Mouse (Mus musculus) forebrain, embryonic 11.5 days (tissue): ENCODE measurements around the gene Qser1. TPM values are rescaled to one million over a fixed set of nuclear protein-coding genes. Genes with fewer than 3 reads are reported as not detected.
A peak's percentile ranks its signal among the peaks of the same experiment; 100 is the strongest.

Experiments used
- ATAC-seq: fragments of 200-750 bp; cut with Nextera tagmentation; replicated peaks from 2 replicates; pipeline ENCODE4 v1.8.0; 2017; ENCODE audit warnings: moderate TSS enrichment; ENCODE audit not compliant: low FRiP score
- DNase-seq: peaks from one replicate; pipeline ENCODE4 v3.0.0-alpha.2; 2017; ENCODE audit warnings: low spot score
- H3K27ac ChIP-seq: fragments of 300-500 bp; sonication (generic); 2 replicates; pipeline ENCODE4 v1.5.1; 2014; ENCODE audit warnings: low read depth, low read length
- H3K27me3 ChIP-seq: fragments of 300-500 bp; sonication (generic); 2 replicates; pipeline ENCODE4 v1.6.1; 2014; ENCODE audit warnings: mild to moderate bottlenecking, low read length, mixed read lengths; ENCODE audit not compliant: control insufficient read depth, insufficient read depth
- H3K36me3 ChIP-seq: fragments of 300-500 bp; sonication (generic); 2 replicates; pipeline ENCODE4 v1.6.1; 2014; ENCODE audit warnings: mild to moderate bottlenecking, low read length, moderate library complexity, mixed read lengths; ENCODE audit not compliant: control insufficient read depth, insufficient read depth
- H3K4me1 ChIP-seq: fragments of 300-500 bp; sonication (generic); replicated peaks from 2 replicates; pipeline ENCODE4 v1.6.1; 2014; ENCODE audit warnings: low read length, mixed read lengths; ENCODE audit not compliant: control insufficient read depth, insufficient read depth
- H3K4me2 ChIP-seq: fragments of 300-500 bp; sonication (generic); 2 replicates; pipeline ENCODE4 v1.6.1; 2014; ENCODE audit warnings: low read depth, mild to moderate bottlenecking, low read length, moderate library complexity, mixed read lengths; ENCODE audit not compliant: severe bottlenecking
- H3K4me3 ChIP-seq: fragments of 300-500 bp; sonication (generic); 2 replicates; pipeline ENCODE4 v1.5.1; 2014; ENCODE audit warnings: low read depth, low read length
- H3K9ac ChIP-seq: fragments of 300-500 bp; sonication (generic); 2 replicates; pipeline ENCODE4 v1.6.1; 2014; ENCODE audit warnings: low read length
- H3K9me3 ChIP-seq: fragments of 300-500 bp; sonication (generic); 2 replicates; pipeline ENCODE4 v1.6.1; 2016; ENCODE audit warnings: low read length, mixed read lengths; ENCODE audit not compliant: control insufficient read depth
- WGBS: fragments of 180-500 bp; shearing (Covaris S2); extraction: QIAGEN DNeasy Blood & Tissue Kit; methylation state at CpG from one replicate; pipeline ENCODE4 v1.1.7; 2014; 5-methylcytosine and 5-hydroxymethylcytosine counted together
- polyA plus RNA-seq: library from polyadenylated mRNA; unstranded; fragments of >200 nt; fragmentation: Nextera tagmentation; extraction: Ambion mirVana; gene quantifications from 2 replicates; pipeline ENCODE4 v1.2.1, GENCODE M21; 2014

Qser1 gene
- polyA plus RNA-seq, 1 experiment from 2014 or later = 18.9 TPM

DNA sequence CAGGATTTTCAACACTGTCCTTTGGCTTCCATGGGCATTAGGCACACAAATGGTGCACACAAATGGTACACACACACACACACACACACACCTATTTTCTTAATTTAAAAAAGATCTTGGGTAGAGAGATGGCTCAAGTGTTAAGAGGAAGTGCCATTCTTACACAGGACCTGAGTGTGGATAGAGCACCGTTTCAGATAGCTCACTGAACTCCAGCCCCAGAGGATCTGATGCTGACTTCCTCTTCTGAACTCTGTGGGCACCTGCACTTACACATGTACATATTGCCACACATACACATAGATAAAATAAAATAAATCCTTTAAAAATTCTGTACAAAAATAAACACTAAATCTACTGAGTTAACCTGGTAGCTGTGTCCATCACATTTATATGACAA is 11.1 kb downstream of the Qser1 start:
- Histone ChIP-seq H3K9me3 (no peaks in the 10 kb centered on the region), H3K27ac (no peak overlapping the region), H3K4me3 (no peak overlapping the region), H3K4me1 (no peaks in the 10 kb centered on the region), H3K4me2 (no peak overlapping the region), H3K9ac (no peak overlapping the region), H3K27me3 (no peaks in the 10 kb centered on the region), H3K36me3 (peaks cover 2% of the 10 kb centered on the region; the same call in 1 of the 2 replicates)
- 95% methylated on average over 1 of the region's 1 CpGs for WGBS
- DNase-seq (no peak), ATAC-seq (no peak)

- no peaks in the 10 kb centered on the region for H3K9me3 ChIP-seq
- H3K4me3 ChIP-seq = no peak overlapping the region
- no peak overlapping the region for H3K4me2 ChIP-seq
- ATAC-seq (no peak), DNase-seq (no peak)
- no peaks in the 10 kb centered on the region for H3K4me1 ChIP-seq
- WGBS = 93% methylated on average over 1 of the region's 1 CpGs
- H3K27ac ChIP-seq = no peak overlapping the region
- no peak overlapping the region for H3K9ac ChIP-seq
- peaks cover 14% of the 10 kb centered on the region for H3K36me3 ChIP-seq
- H3K27me3 ChIP-seq = no peaks in the 10 kb centered on the region
Measured at GRCm38 (mm10) chr2:104774763-104775162, 41.8 kb downstream of the Qser1 start.

DNA sequence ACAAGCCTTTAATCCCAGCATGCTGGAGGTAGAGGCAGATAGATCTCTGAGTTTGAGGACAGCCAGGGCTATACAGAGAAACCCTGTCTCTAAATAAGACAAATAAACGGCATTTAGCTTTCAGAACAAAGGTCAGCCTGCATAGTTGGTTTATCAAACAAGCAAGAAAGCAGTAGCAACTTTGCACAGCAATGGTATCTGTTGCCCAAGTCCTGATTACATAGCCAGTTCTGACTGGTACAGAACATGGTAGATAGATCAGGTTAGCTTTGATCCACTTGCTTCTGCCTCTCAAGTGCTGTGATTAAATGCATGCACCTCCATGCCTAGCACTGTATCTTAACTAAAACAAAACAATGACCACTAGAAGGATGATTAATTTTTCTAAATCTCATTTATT is 47.9 kb downstream of the Qser1 start:
- Histone ChIP-seq H3K4me1 (no peaks in the 10 kb centered on the region), H3K9ac (no peak overlapping the region), H3K4me2 (no peak overlapping the region), H3K9me3 (no peaks in the 10 kb centered on the region), H3K27ac (no peak overlapping the region), H3K4me3 (no peak overlapping the region), H3K27me3 (no peaks in the 10 kb centered on the region), H3K36me3 (peaks cover 10% of the 10 kb centered on the region; the same call in 1 of the 2 replicates)
- DNase-seq (no peak), ATAC-seq (no peak)
- WGBS = 100% methylated on average over 1 of the region's 1 CpGs

GRCm38 (mm10) chr2:104764018-104764417 is 52.5 kb downstream of the Qser1 start:
- no peaks in the 10 kb centered on the region for H3K4me1 ChIP-seq

DNA sequence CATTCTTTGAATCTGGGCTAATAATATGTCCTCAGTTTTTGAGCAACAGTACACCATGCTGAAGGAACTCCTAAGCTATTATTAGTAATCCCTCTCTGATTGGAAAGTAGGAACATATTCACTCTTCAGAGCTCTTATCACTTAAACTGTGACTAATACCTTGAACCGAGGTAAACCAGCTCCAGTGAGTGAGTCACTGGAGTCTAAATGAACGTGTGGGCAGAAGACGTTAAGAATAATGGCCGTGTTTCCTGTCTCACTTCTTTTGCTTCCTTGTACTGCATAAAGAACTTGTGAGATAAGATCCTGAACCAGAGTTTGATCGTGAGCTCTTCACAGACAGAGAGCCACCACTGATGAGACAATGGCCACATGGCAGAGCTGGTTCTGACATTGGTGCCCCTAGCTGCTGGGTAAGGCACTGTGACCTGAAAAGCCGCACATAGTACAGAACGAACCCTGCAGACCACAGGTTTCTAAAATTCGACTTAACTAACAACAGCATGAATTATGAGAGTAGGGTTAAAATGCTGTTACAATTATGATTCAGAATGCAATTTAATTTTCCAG is 53.3 kb downstream of the Qser1 start:
- DNase-seq (no peak), ATAC-seq (no peak)
- H3K4me1 ChIP-seq = no peaks in the 10 kb centered on the region
- no peak overlapping the region for H3K9ac ChIP-seq
- no peaks in the 10 kb centered on the region for H3K9me3 ChIP-seq
- 93% methylated on average over 8 of the region's 8 CpGs for WGBS
- H3K27ac ChIP-seq = no peak overlapping the region
- no peak overlapping the region for H3K4me3 ChIP-seq
- H3K4me2 ChIP-seq = no peak overlapping the region
- peaks cover 3% of the 10 kb centered on the region; the same call in 1 of the 2 replicates for H3K36me3 ChIP-seq
- H3K27me3 ChIP-seq = no peaks in the 10 kb centered on the region

More at GRCm38 (mm10) chr2:104764018-104764417, 52.5 kb downstream of the Qser1 start:
- no peak for ATAC-seq
- Histone ChIP-seq H3K9me3 (no peaks in the 10 kb centered on the region), H3K4me3 (no peak overlapping the region), H3K27ac (no peak overlapping the region), H3K4me2 (no peak overlapping the region), H3K27me3 (no peaks in the 10 kb centered on the region), H3K36me3 (peaks cover 3% of the 10 kb centered on the region; the same call in 1 of the 2 replicates), H3K9ac (no peak overlapping the region)
- no peak for DNase-seq
- 95% methylated on average over 4 of the region's 4 CpGs for WGBS

DNA sequence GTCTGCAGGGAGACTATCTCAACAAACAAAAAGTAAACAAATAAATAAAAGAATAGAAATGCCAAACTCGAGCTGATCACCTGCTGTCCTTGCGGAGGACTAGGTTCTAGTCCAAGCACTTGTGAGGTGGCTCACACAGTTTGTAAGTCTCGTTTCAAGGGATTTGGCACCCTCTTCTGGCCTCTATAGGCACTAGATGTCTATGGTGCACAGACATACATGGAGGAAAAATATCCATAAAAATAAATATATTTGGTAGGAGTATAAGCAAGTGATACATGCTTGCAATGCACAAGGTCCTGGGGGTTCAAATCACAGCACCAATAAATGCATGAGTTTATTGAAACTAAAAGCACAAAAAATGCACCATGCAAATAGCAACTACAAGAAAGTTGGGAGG is 65.9 kb downstream of the Qser1 start:
- Histone ChIP-seq H3K27me3 (no peaks in the 10 kb centered on the region), H3K4me2 (no peak overlapping the region), H3K36me3 (peaks cover 3% of the 10 kb centered on the region; the same call in 1 of the 2 replicates), H3K27ac (no peak overlapping the region), H3K4me3 (no peak overlapping the region), H3K9me3 (no peaks in the 10 kb centered on the region), H3K9ac (no peak overlapping the region), H3K4me1 (no peaks in the 10 kb centered on the region)
- 0 out of 2 replicates have a peak, but pooled peaks have one; percentile 49 for ATAC-seq
- no peak for DNase-seq
- WGBS = 65% methylated on average over 3 of the region's 3 CpGs

GRCm38 (mm10) chr2:104748652-104749183 is 67.8 kb downstream of the Qser1 start:
- WGBS = 77% methylated on average over 5 of the region's 5 CpGs
- Histone ChIP-seq H3K9ac (no peak overlapping the region), H3K4me3 (no peak overlapping the region), H3K27ac (no peak overlapping the region), H3K4me2 (no peak overlapping the region), H3K4me1 (no peaks in the 10 kb centered on the region), H3K36me3 (peaks cover 3% of the 10 kb centered on the region; the same call in 1 of the 2 replicates), H3K27me3 (no peaks in the 10 kb centered on the region), H3K9me3 (no peaks in the 10 kb centered on the region)
- DNase-seq (no peak), ATAC-seq (no peak)

DNA sequence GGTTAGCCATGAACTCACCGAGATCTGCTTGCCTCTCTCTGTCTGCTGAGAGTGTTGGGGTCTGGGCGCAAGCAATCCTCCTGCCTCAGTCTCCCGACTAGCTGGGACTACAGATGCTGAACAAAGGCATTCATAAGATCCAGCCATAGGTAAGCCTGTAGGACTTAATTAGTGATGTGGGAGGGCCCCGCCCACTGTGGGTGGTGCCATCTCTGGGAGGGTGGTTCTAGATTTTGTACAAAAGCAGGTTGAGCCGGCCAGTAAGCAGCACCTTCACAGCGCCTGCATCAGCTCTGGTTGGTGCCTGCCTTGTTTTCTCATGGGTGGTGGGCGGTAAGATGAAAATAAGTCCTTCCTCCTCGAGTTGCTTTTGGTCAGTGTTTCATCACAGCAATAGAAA is 70.3 kb downstream of the Qser1 start:
- Histone ChIP-seq H3K4me2 (no peak overlapping the region), H3K27me3 (peaks cover 10% of the 10 kb centered on the region), H3K27ac (no peak overlapping the region), H3K9me3 (no peaks in the 10 kb centered on the region), H3K36me3 (no peaks in the 10 kb centered on the region), H3K4me3 (no peak overlapping the region), H3K9ac (no peak overlapping the region), H3K4me1 (peaks cover 2% of the 10 kb centered on the region; the same call in 1 of the 2 replicates)
- WGBS = 66% methylated on average over 8 of the region's 8 CpGs
- DNase-seq (no peak), ATAC-seq (no peak)

- WGBS = 45% methylated on average over 5 of the region's 5 CpGs
- DNase-seq (no peak), ATAC-seq (no peak)
- Histone ChIP-seq H3K9me3 (no peaks in the 10 kb centered on the region), H3K27me3 (peaks cover 10% of the 10 kb centered on the region), H3K9ac (no peak overlapping the region), H3K4me3 (no peak overlapping the region), H3K36me3 (no peaks in the 10 kb centered on the region), H3K27ac (no peak overlapping the region), H3K4me1 (peaks cover 6% of the 10 kb centered on the region; the same call in 1 of the 2 replicates), H3K4me2 (no peak overlapping the region)
Measured at GRCm38 (mm10) chr2:104743971-104744370, 72.6 kb downstream of the Qser1 start.
